Mouse (Mus musculus) lung, embryonic 15.5 days (tissue): ENCODE results near the gene Vmn1r21. TPM values are rescaled to one million over a fixed set of nuclear protein-coding genes. Genes with fewer than 3 reads are reported as not detected.

Experiments
- ATAC-seq: fragments of 200-750 bp; cut with Nextera tagmentation; 2 replicates; pipeline ENCODE4 v1.8.0; 2017; ENCODE audit warnings: moderate number of reproducible peaks, borderline replicate concordance; ENCODE audit not compliant: low FRiP score, low TSS enrichment; ENCODE audit errors: extremely low read depth
- H3K27ac ChIP-seq: fragments of 300-500 bp; sonication (generic); 2 replicates; pipeline ENCODE4 v1.5.1; 2015; ENCODE audit warnings: moderate library complexity, mild to moderate bottlenecking, inconsistent platforms
- H3K27me3 ChIP-seq: fragments of 300-500 bp; sonication (generic); 2 replicates; pipeline ENCODE4 v1.6.1; 2015; ENCODE audit warnings: inconsistent platforms
- H3K36me3 ChIP-seq: fragments of 300-500 bp; sonication (generic); 2 replicates; pipeline ENCODE4 v1.6.1; 2015; ENCODE audit warnings: inconsistent platforms
- H3K4me1 ChIP-seq: fragments of 300-500 bp; sonication (generic); 2 replicates; pipeline ENCODE4 v1.6.1; 2015; ENCODE audit warnings: inconsistent platforms
- H3K4me2 ChIP-seq: fragments of 300-500 bp; sonication (generic); 2 replicates; pipeline ENCODE4 v1.6.1; 2015; ENCODE audit warnings: inconsistent platforms, mild to moderate bottlenecking, moderate library complexity
- H3K4me3 ChIP-seq: fragments of 300-500 bp; sonication (generic); 2 replicates; pipeline ENCODE4 v1.5.1; 2015; ENCODE audit warnings: mild to moderate bottlenecking, inconsistent platforms
- H3K9ac ChIP-seq: fragments of 300-500 bp; sonication (generic); 2 replicates; pipeline ENCODE4 v1.6.1; 2015; ENCODE audit warnings: inconsistent platforms
- H3K9me3 ChIP-seq: fragments of 300-500 bp; sonication (generic); 2 replicates; pipeline ENCODE4 v1.6.1; 2016; ENCODE audit warnings: inconsistent platforms
- WGBS: fragments of 180-500 bp; shearing (Covaris S2); methylation state at CpG from one replicate; pipeline ENCODE4 v1.1.7; 2015; 5-methylcytosine and 5-hydroxymethylcytosine counted together
- polyA plus RNA-seq: library from polyadenylated mRNA; unstranded; fragments of >200 nt; fragmentation: Nextera tagmentation; extraction: Ambion mirVana; gene quantifications from 2 replicates; pipeline ENCODE4 v1.2.1, GENCODE M21; 2015

The Vmn1r21 gene
- polyA plus RNA-seq, 1 experiment from 2014 or later, result not detected

GRCm38 (mm10) chr6:57811748-57812730, 38.1 kb downstream of the Vmn1r21 start:
- Histone ChIP-seq H3K27ac (no peak overlapping the region), H3K4me2 (no peak overlapping the region), H3K9ac (no peak overlapping the region), H3K4me1 (no peaks in the 10 kb centered on the region), H3K27me3 (no peaks in the 10 kb centered on the region), H3K4me3 (no peak overlapping the region), H3K36me3 (no peaks in the 10 kb centered on the region), H3K9me3 (no peaks in the 10 kb centered on the region; the same call in 1 of the 2 replicates)
- ATAC-seq, result no peak
- WGBS, result 56% methylated on average over 3 of the region's 3 CpGs

GRCm38 (mm10) chr6:57805218-57806069, 44.7 kb downstream of the Vmn1r21 start:
- Histone ChIP-seq H3K4me2 (no peak overlapping the region), H3K4me1 (no peaks in the 10 kb centered on the region), H3K27me3 (no peaks in the 10 kb centered on the region), H3K9me3 (no peaks in the 10 kb centered on the region; the same call in 1 of the 2 replicates), H3K4me3 (no peak overlapping the region), H3K9ac (no peak overlapping the region), H3K27ac (no peak overlapping the region), H3K36me3 (no peaks in the 10 kb centered on the region)
- WGBS, result 82% methylated on average over 5 of the region's 5 CpGs
- ATAC-seq, result no peak

GRCm38 (mm10) chr6:57803130-57803529, 47.0 kb downstream of the Vmn1r21 start:
- H3K4me3 ChIP-seq, result no peak overlapping the region
- H3K27ac ChIP-seq, result no peak overlapping the region
- no peaks in the 10 kb centered on the region for H3K4me1 ChIP-seq
- no peaks in the 10 kb centered on the region for H3K27me3 ChIP-seq
- H3K9me3 ChIP-seq, result no peaks in the 10 kb centered on the region
- no peak overlapping the region for H3K9ac ChIP-seq
- H3K4me2 ChIP-seq, result no peak overlapping the region
- ATAC-seq, result no peak
- 66% methylated on average over 2 of the region's 2 CpGs for WGBS
- H3K36me3 ChIP-seq, result no peaks in the 10 kb centered on the region

- Histone ChIP-seq H3K27me3 (no peaks in the 10 kb centered on the region), H3K4me2 (no peak overlapping the region), H3K36me3 (no peaks in the 10 kb centered on the region), H3K4me3 (no peak overlapping the region), H3K9me3 (no peaks in the 10 kb centered on the region), H3K4me1 (peaks cover 7% of the 10 kb centered on the region; the same call in 1 of the 2 replicates), H3K27ac (no peak overlapping the region), H3K9ac (no peak overlapping the region)
- no peak for ATAC-seq
- WGBS, result 92% methylated on average over 1 of the region's 1 CpGs
Measured at GRCm38 (mm10) chr6:57798986-57799385, 51.2 kb downstream of the Vmn1r21 start.

GRCm38 (mm10) chr6:57796853-57797423, 53.2 kb downstream of the Vmn1r21 start:
- Histone ChIP-seq H3K9ac (no peak overlapping the region), H3K27me3 (no peaks in the 10 kb centered on the region), H3K36me3 (no peaks in the 10 kb centered on the region), H3K4me2 (no peak overlapping the region), H3K4me3 (no peak overlapping the region), H3K4me1 (peaks cover 7% of the 10 kb centered on the region; the same call in 1 of the 2 replicates), H3K27ac (no peak overlapping the region), H3K9me3 (no peaks in the 10 kb centered on the region)
- ATAC-seq, result no peak
- WGBS, result 77% methylated on average over 3 of the region's 3 CpGs

- Histone ChIP-seq H3K4me3 (no peak overlapping the region), H3K27ac (no peak overlapping the region), H3K27me3 (no peaks in the 10 kb centered on the region), H3K9me3 (no peaks in the 10 kb centered on the region), H3K36me3 (no peaks in the 10 kb centered on the region), H3K4me2 (no peak overlapping the region), H3K4me1 (peaks cover 7% of the 10 kb centered on the region; the same call in 1 of the 2 replicates), H3K9ac (no peak overlapping the region)
- no peak; the same call in 1 of the 2 replicates for ATAC-seq
- WGBS, result 48% methylated on average over 3 of the region's 3 CpGs
Measured at GRCm38 (mm10) chr6:57795835-57796234, 54.3 kb downstream of the Vmn1r21 start.

Other genes starting within 250 kb of the Vmn1r21 start
- 16.5 and 16.9 TPM in 2 replicates for gene Pyurf, start 158.3 kb downstream of the Vmn1r21 start, polyA plus RNA-seq
- 28.1 and 29.0 TPM in 2 replicates for gene Lancl2, start 147.8 kb downstream of the Vmn1r21 start, polyA plus RNA-seq
- 32.5 and 35.9 TPM in 2 replicates for gene Vopp1, start 25.2 kb downstream of the Vmn1r21 start, polyA plus RNA-seq
- gene Vmn1r22, start 57.7 kb upstream of the Vmn1r21 start, polyA plus RNA-seq, result not detected in 2 replicates
- not detected in 2 replicates for gene Vmn1r23, start 76.5 kb upstream of the Vmn1r21 start, polyA plus RNA-seq
- not detected in 2 replicates for gene Vmn1r24, start 111.2 kb upstream of the Vmn1r21 start, polyA plus RNA-seq
- not detected in 2 replicates for gene Vmn1r25, start 130.5 kb upstream of the Vmn1r21 start, polyA plus RNA-seq
- not detected in 2 replicates for gene Vmn1r26, start 164.8 kb upstream of the Vmn1r21 start, polyA plus RNA-seq